ENCODE assay signal across 21 mouse cellular contexts in the genomic region with DNA sequence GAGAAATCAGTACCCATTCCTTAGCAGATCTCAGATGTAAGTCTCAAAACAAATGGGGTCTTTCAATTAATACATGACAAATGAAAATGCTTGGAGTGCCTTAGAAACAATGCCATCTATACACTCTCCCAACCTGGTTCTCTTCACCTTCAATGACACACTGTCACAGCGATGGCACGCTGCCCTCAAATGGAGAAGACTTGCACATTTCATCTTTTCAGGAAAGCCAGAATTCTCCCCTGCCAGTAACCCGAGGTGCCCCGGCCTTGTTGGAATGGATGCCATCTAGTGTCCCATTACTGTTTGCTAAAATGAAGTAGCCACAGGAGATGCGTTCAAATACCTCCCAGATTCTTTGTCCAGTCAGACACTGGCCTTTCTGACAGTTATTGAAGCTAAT.
DNase-seq lines count a peak whose midpoint lies in the region; ATAC-seq and TF ChIP-seq lines count a peak whose summit lies in the region.
"Had no signal": no experiment of that assay in that cellular context is flagged by ENCODE, and none has a peak within 500 bp of the region (broad histone marks: within the 10 kb centered on the region; RNA-seq: fewer than 3 reads in every experiment).

No protein-coding gene starts in this region.

- peak overlapping the region; percentile 73 for H3K27ac ChIP-seq in layer of hippocampus, adult 2 months
- H3K27ac ChIP-seq in CH12.LX (ENCODE audit: insufficient read depth, low read depth) = no peak overlapping the region
- H3K27ac ChIP-seq: embryonic facial prominence, embryonic 10.5 days; forebrain, embryonic 12.5 days; heart, embryonic 15.5 days; midbrain, embryonic 15.5 days; neural tube, embryonic 15.5 days had no signal

- no peaks in the 10 kb centered on the region for H3K9me3 ChIP-seq in CH12.LX (replicated peaks; ENCODE audit: low read length)
- H3K9me3 ChIP-seq: embryonic facial prominence, embryonic 10.5 days; forebrain, embryonic 12.5 days; heart, embryonic 15.5 days; midbrain, embryonic 15.5 days; neural tube, embryonic 15.5 days had no signal

- H3K4me2 ChIP-seq in CH12.LX (ENCODE audit: insufficient read depth, low read depth, poor library complexity, severe bottlenecking) = no peak overlapping the region
- H3K4me2 ChIP-seq: forebrain, embryonic 12.5 days; heart, embryonic 15.5 days; midbrain, embryonic 15.5 days; neural tube, embryonic 15.5 days had no signal

- TF ChIP-seq POLR2A in CH12.LX (IDR thresholded peaks at IDR 0.05; ENCODE audit: low read depth, low read length) = no peak

- TF ChIP-seq RAD21 in CH12.LX (IDR thresholded peaks at IDR 0.05; ENCODE audit: low read depth, low read length) = peak; percentile 39

- no peaks in the 10 kb centered on the region for H3K36me3 ChIP-seq in CH12.LX (replicated peaks in 1 of 2; ENCODE audit: control insufficient read depth in 1 of 2, insufficient read depth in 1 of 2, low read length in 1 of 2)
- H3K36me3 ChIP-seq: embryonic facial prominence, embryonic 10.5 days; forebrain, embryonic 12.5 days; heart, embryonic 15.5 days; midbrain, embryonic 15.5 days; neural tube, embryonic 15.5 days had no signal

- H3K27me3 ChIP-seq in CH12.LX (replicated peaks) = no peaks in the 10 kb centered on the region
- H3K27me3 ChIP-seq: forebrain, embryonic 12.5 days; heart, embryonic 15.5 days; megakaryocyte, embryonic 14.5 days; midbrain, embryonic 15.5 days; neural tube, embryonic 15.5 days had no signal

- no peaks in the 10 kb centered on the region for H3K79me2 ChIP-seq in CH12.LX (replicated peaks; ENCODE audit: control insufficient read depth, extremely low read depth, insufficient read depth, poor library complexity, severe bottlenecking)

- in situ Hi-C loops in CH12.LX (cut with MboI; ENCODE audit: low pct_ligation_motif_present, low pct_unique_long_range_greater_than_20kb, low sequenced_read_pairs) = no loop called here

- ATAC-seq in cerebellum, adult (ENCODE audit: insufficient number of reproducible peaks, low FRiP score, low TSS enrichment) = no peak
- ATAC-seq: hindbrain, embryonic 16.5 days; intestine, postnatal 0 days; midbrain, embryonic 15.5 days had no signal

- dilution Hi-C loops in CH12.LX (cut with MboI; ENCODE audit: extremely low pct_ligation_motif_present, extremely low pct_unique_long_range_greater_than_20kb, low sequenced_read_pairs) = no loop called here

- no peak overlapping the region for H3K9ac ChIP-seq in CH12.LX (ENCODE audit: insufficient read depth, low read depth)
- H3K9ac ChIP-seq: forebrain, embryonic 12.5 days; heart, embryonic 15.5 days; midbrain, embryonic 15.5 days; neural tube, embryonic 15.5 days had no signal

- peak; percentile 36 to 43 for DNase-seq in cerebellum, adult 18-20 months
- DNase-seq in layer of hippocampus, adult 2 months (ENCODE audit: low spot score in 2 of 2) = peak in 1 of 2 experiments; percentile 27
- DNase-seq in layer of hippocampus, adult 18-20 months (ENCODE audit: low spot score in 2 of 2) = no peak
- DNase-seq in CH12.LX (ENCODE audit: extremely low read depth) (no peak), liver (no peak), MN1 (ENCODE audit: low spot score) (no peak)
- peak; percentile 52 to 74 for DNase-seq in cerebellum, postnatal 10 days
- DNase-seq: adrenal gland, adult 2 months; gastrocnemius, postnatal 14 days; heart, postnatal 4 days; lung, adult 2 months; thymus, adult 2 months had no signal

- TF ChIP-seq EP300 in CH12.LX (IDR thresholded peaks at IDR 0.05; ENCODE audit: low read length) = no peak

- TF ChIP-seq CTCF in layer of hippocampus, adult 2 months (conservative IDR thresholded peaks at IDR 0.05) = no peak
- peak in 1 of 2 experiments; percentile 47; a peak in 2 of 4 replicates for TF ChIP-seq CTCF in CH12.LX (conservative IDR thresholded peaks at IDR 0.05 in 1 of 2, IDR thresholded peaks at IDR 0.05 in 1 of 2; ENCODE audit: low read depth in 2 of 2, low read length in 2 of 2)

- no peak overlapping the region for H3K4me3 ChIP-seq in layer of hippocampus, adult 2 months
- no peak overlapping the region for H3K4me3 ChIP-seq in CH12.LX (replicated peaks in 1 of 3; ENCODE audit: low read depth in 2 of 3, low read length in 2 of 3, poor library complexity in 1 of 3)
- H3K4me3 ChIP-seq: embryonic facial prominence, embryonic 10.5 days; forebrain, embryonic 12.5 days; heart, embryonic 15.5 days; megakaryocyte, embryonic 14.5 days; midbrain, embryonic 15.5 days; neural tube, embryonic 15.5 days had no signal

- H3K4me1 ChIP-seq in CH12.LX (ENCODE audit: control insufficient read depth in 1 of 2, insufficient read depth in 2 of 2) = peaks cover 0 to 7% of the 10 kb centered on the region in 2 experiments; a peak in 1 of 4 replicates
- H3K4me1 ChIP-seq: megakaryocyte, embryonic 14.5 days had no signal

TF ChIP-seq in CH12.LX, 34 proteins besides CTCF, POLR2A, EP300 and RAD21:
- TF ChIP-seq MYC (IDR thresholded peaks at IDR 0.05; ENCODE audit: low read depth, low read length) (no peak), E2F4 (IDR thresholded peaks at IDR 0.05; ENCODE audit: insufficient replicate concordance, low read depth, low read length) (no peak), CHD2 (IDR thresholded peaks at IDR 0.05; ENCODE audit: low read length) (no peak), NRF1 (IDR thresholded peaks at IDR 0.05; ENCODE audit: low read depth, low read length) (no peak), POLR2AphosphoS2 (IDR thresholded peaks at IDR 0.05; ENCODE audit: low read depth, low read length) (no peak), SMC3 (IDR thresholded peaks at IDR 0.05; ENCODE audit: low read depth, low read length) (peak; percentile 35), BHLHE40 (IDR thresholded peaks at IDR 0.05; ENCODE audit: low read depth, low read length) (no peak)
TF ChIP-seq in CH12.LX: peak in this region for 1.

Comparison
In these comparisons a context has a peak if more than half of its experiments do, and no peak if none do; other contexts are left out.
1. DNase-seq: peak in cerebellum, adult 18-20 months (2 of 2) and cerebellum, postnatal 10 days (2 of 2); none in layer of hippocampus, adult 18-20 months (0 of 2), CH12.LX (single experiment), liver (single experiment) and MN1 (single experiment).